Mouse (Mus musculus) left cerebral cortex, adult 2 months (tissue): Measurements from ENCODE around the gene Gm17720. TPM values are rescaled to one million over a fixed set of nuclear protein-coding genes. Genes with fewer than 3 reads are reported as not detected.

Source experiments
- DNase-seq, 2 experiments: peaks; one replicate each; pipeline ENCODE4 v3.0.0; 2021 to 2022; ENCODE audit warnings: low spot score in 2 of 2, mixed read lengths in 1 of 2; ENCODE audit errors: extremely low spot score in 1 of 2
- H3K27ac ChIP-seq: fragments of 200-600 bp; 2 replicates; pipeline ENCODE4 v1.8.1; 2022
- H3K4me3 ChIP-seq: fragments of 200-600 bp; 2 replicates; pipeline ENCODE4 v1.8.1; 2022
- CTCF ChIP-seq: fragments of 200-600 bp; IDR thresholded peaks from 2 replicates; pipeline ENCODE4 v1.8.1; 2022; ENCODE audit warnings: antibody characterized with exemption, mild to moderate bottlenecking, moderate library complexity
- intact Hi-C: fragments of 180-260 bp; cut with DNase I; formaldehyde crosslinking; loops from one replicate; pipeline ENCODE4 v1.15.1; 2025
- long read RNA-seq, 2 experiments: library from polyadenylated mRNA; stranded (forward); transcript quantifications; one replicate each; pipeline ENCODE4 v2.0.0; 2021; ENCODE audit warnings: borderline mapping rate in 2 of 2
- total RNA-seq, 2 experiments: library from RNA; stranded (reverse); gene quantifications; 2 replicates each; pipeline ENCODE4 v1.2.3; 2021

Gene Gm17720
- total RNA-seq = not detected
- long read RNA-seq, experiment 1 = 0 reads
- long read RNA-seq, experiment 2 = 0 reads

- intact Hi-C loops = no loop called here
- DNase-seq = no peak
- no peak within 1 kb of the TSS for H3K27ac ChIP-seq
- TF ChIP-seq CTCF = no peak
- H3K4me3 ChIP-seq = no peak within 1 kb of the TSS
These were observed at the start of gene Gm17720 for GRCm38 (mm10) chr8:110102653-110103052. TSS of gene Gm17720 (minus strand) at chr8:110102753.

DNA sequence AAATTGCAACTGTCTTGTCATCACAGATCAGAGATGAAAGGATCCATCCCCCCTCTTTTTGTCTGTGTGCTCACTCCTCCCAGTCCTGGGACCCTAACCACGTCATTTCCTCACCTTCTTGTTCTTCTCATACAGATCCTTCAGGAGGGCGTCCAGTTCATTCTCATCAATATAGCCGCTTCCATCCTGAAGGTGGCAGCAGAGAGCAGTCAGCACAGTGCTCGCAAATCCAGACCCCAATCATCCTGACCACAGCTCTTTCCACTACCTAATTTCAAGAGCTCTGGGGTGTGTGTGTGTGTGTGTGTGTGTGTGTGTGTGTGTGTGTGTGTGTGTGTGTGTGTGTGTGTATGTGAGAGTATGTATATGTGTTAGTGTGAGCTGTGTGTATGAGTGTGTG lies 43.0 kb upstream of the Gm17720 start:
- Histone ChIP-seq H3K4me3 (no peak overlapping the region), H3K27ac (no peak overlapping the region)
- TF ChIP-seq CTCF = peak; percentile 67
- intact Hi-C loops = loop anchor here (5.0 kb wide), 1 partner anchor 332 kb away; no protein-coding TSS in a partner anchor
- DNase-seq = peak; percentile 46 to 67

DNA sequence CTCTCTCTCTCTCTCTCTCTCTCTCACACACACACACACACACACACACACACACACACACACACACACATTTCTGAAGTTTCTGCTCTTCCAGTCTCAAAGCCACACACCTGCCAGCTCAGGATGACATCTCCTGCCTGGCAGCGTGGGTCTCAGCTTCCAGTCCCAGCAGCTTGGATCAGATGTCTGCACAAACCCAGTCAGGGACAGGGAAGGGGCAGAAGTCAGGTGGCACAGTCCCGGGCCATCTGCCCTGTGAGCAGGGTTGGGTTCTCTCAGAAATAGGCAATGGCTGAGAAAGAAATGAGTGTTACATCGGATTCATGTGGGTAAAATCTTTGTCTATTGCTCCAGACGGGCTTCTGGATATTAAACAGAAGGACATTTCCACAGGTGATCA lies 38.2 kb upstream of the Gm17720 start:
- TF ChIP-seq CTCF = no peak
- DNase-seq = no peak
- Histone ChIP-seq H3K27ac (no peak overlapping the region), H3K4me3 (no peak overlapping the region)
- intact Hi-C loops = no loop called here

GRCm38 (mm10) chr8:110140156-110140555 lies 37.6 kb upstream of the Gm17720 start:
- intact Hi-C loops = no loop called here
- no peak overlapping the region for H3K27ac ChIP-seq
- no peak overlapping the region for H3K4me3 ChIP-seq
- no peak for DNase-seq
- TF ChIP-seq CTCF = no peak

- H3K27ac ChIP-seq = no peak overlapping the region
- intact Hi-C loops = no loop called here
- no peak for DNase-seq
- no peak overlapping the region for H3K4me3 ChIP-seq
- no peak for TF ChIP-seq CTCF
These were observed 33.0 kb upstream of the Gm17720 start for GRCm38 (mm10) chr8:110135515-110135914.

- TF ChIP-seq CTCF = no peak
- no peak overlapping the region for H3K27ac ChIP-seq
- intact Hi-C loops = loop anchor here (5.0 kb wide), 1 partner anchor 468 kb away; no protein-coding TSS in a partner anchor
- no peak overlapping the region for H3K4me3 ChIP-seq
- DNase-seq = no peak
These were observed 31.7 kb upstream of the Gm17720 start for GRCm38 (mm10) chr8:110134236-110134635.

- Histone ChIP-seq H3K4me3 (no peak overlapping the region), H3K27ac (no peak overlapping the region)
- peak; percentile 76 to 83 for DNase-seq
- peak; percentile 89 for TF ChIP-seq CTCF
- intact Hi-C loops = loop anchor here (2.0 to 5.0 kb wide), 2 partner anchors 348 to 472 kb away; no protein-coding TSS in a partner anchor
These were observed 28.0 kb upstream of the Gm17720 start for GRCm38 (mm10) chr8:110130537-110130936.

DNA sequence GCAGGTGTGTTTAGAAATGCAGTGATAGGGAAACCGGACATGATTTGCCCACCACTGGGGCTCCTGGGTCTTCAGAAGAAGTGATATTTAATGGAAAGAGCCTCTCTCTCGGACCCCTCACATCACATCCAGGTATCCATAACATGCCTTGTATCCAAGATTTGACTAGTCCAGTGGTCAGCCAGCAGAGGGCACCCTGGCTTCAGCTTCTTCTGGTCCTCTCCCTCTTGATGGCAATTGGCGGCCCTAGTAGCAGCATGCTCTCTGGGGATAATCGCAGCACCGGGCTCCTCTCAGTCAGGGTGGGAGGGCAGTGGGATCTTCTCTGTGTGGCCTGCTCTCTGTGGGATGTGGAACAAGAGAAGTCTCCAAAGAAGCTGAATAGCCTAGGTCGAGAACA lies 17.2 kb upstream of the Gm17720 start:
- TF ChIP-seq CTCF = peak; percentile 55
- intact Hi-C loops = no loop called here
- peak; percentile 22 to 46 for DNase-seq
- Histone ChIP-seq H3K4me3 (no peak overlapping the region), H3K27ac (no peak overlapping the region)

- DNase-seq = no peak
- H3K27ac ChIP-seq = no peak overlapping the region
- TF ChIP-seq CTCF = no peak
- intact Hi-C loops = no loop called here
- no peak overlapping the region for H3K4me3 ChIP-seq
These were observed 877 bp downstream of the Gm17720 start for GRCm38 (mm10) chr8:110101676-110102075.

- TF ChIP-seq CTCF = no peak
- H3K4me3 ChIP-seq = no peak within 1 kb of the TSS
- DNase-seq = no peak
- no peak within 1 kb of the TSS for H3K27ac ChIP-seq
- intact Hi-C loops = no loop called here
These were observed 1.6 kb downstream of the Gm17720 start, which contains the start of gene Gm21964 for GRCm38 (mm10) chr8:110100907-110101306. TSS of gene Gm21964 (plus strand) at chr8:110101207.

- DNase-seq = no peak
- intact Hi-C loops = no loop called here
- H3K27ac ChIP-seq = no peak overlapping the region
- H3K4me3 ChIP-seq = no peak overlapping the region
- no peak for TF ChIP-seq CTCF
These were observed 10.7 kb downstream of the Gm17720 start for GRCm38 (mm10) chr8:110091869-110092268.

GRCm38 (mm10) chr8:110082416-110083105 lies 20.0 kb downstream of the Gm17720 start:
- no peak overlapping the region for H3K4me3 ChIP-seq
- no peak for TF ChIP-seq CTCF
- intact Hi-C loops = loop anchor here (5.0 kb wide), 1 partner anchor 135 kb away; the partner anchor contains the start of gene Cmtr2
- H3K27ac ChIP-seq = no peak overlapping the region
- no peak for DNase-seq
